Mouse (Mus musculus): ENCODE results near the gene Nfe2.

- TF ChIP-seq POLR2A (IDR thresholded peaks at IDR 0.05; ENCODE audit: low read depth, low read length) = no peak
- no peak for TF ChIP-seq CTCF (IDR thresholded peaks at IDR 0.05; ENCODE audit: extremely low read depth, insufficient read length, insufficient replicate concordance, low read depth, low read length)
Observed at GRCm38 (mm10) chr15:103259162-103259561, 959 bp upstream of the Nfe2 start.
